Mouse (Mus musculus) lung, adult 2 months (tissue): ENCODE results near the gene Kdm5a. TPM values are rescaled to one million over a fixed set of nuclear protein-coding genes. Genes with fewer than 3 reads are reported as not detected.

Experiments used
- DNase-seq: peaks from one replicate; pipeline ENCODE4 v3.0.0; 2022
- H3K4me1 ChIP-seq: fragments of 200-500 bp; 2 replicates; pipeline ENCODE4 v1.6.1; 2011; ENCODE audit warnings: low read length; ENCODE audit not compliant: control insufficient read depth, insufficient read depth
- H3K4me3 ChIP-seq: fragments of 200-500 bp; replicated peaks from 2 replicates; pipeline ENCODE3; 2011; ENCODE audit warnings: low read depth, mild to moderate bottlenecking, control low read depth, low read length; ENCODE audit errors: extremely low read depth
- CTCF ChIP-seq: fragments of 200-500 bp; IDR thresholded peaks from 2 replicates; pipeline ENCODE4 v1.5.1; 2011; ENCODE audit warnings: mild to moderate bottlenecking, low read length, control low read depth; ENCODE audit not compliant: insufficient read depth
- POLR2A ChIP-seq: fragments of 200-500 bp; IDR thresholded peaks from 2 replicates; pipeline ENCODE4 v1.6.1; 2011; ENCODE audit warnings: low read depth, mild to moderate bottlenecking, control low read depth, low read length, borderline replicate concordance; ENCODE audit errors: extremely low read depth
- WGBS: fragments of 180-500 bp; shearing (Covaris S2); methylation state at CpG from one replicate; pipeline ENCODE4 v1.1.7; 2018; 5-methylcytosine and 5-hydroxymethylcytosine counted together
- polyA plus RNA-seq: library from polyadenylated mRNA; depleted of rRNA; stranded (reverse); fragments of >200 nt; gene quantifications from 2 replicates; pipeline ENCODE4 v1.2.3, GENCODE M21; 2012

Gene Kdm5a
- polyA plus RNA-seq, 1 experiment, result 5.8 TPM

DNA sequence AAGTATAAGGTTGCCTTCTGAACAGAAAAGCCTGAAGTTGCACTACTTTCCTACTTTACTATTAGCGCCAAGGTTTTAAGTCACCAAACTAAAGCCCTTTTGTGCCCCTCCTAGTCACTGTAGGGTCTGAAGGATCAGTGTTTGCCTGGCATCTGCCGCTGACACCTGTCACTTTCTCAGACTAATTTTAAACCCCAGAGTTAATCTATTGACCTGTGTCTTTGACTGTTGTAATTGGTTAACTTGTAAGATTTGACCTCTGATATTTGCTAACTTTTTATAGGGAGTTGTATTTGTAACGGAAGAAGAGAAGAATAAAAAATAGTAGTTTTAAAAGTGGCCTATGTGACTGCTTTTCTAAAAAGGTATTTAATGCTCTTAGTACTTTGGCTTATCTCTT lies 74.2 kb downstream of the Kdm5a start:
- Histone ChIP-seq H3K4me1 (no peaks in the 10 kb centered on the region), H3K4me3 (no peak overlapping the region)
- TF ChIP-seq POLR2A (no peak), CTCF (no peak)
- DNase-seq, result no peak
- 94% methylated on average over 3 of the region's 3 CpGs for WGBS

GRCm38 (mm10) chr6:120442171-120442749 lies 78.3 kb downstream of the Kdm5a start:
- no peak for TF ChIP-seq CTCF
- no peak for TF ChIP-seq POLR2A

GRCm38 (mm10) chr6:120443363-120444355 lies 79.7 kb downstream of the Kdm5a start:
- Histone ChIP-seq H3K4me1 (no peaks in the 10 kb centered on the region), H3K4me3 (no peak overlapping the region)
- WGBS, result 70% methylated on average over 14 of the region's 14 CpGs
- TF ChIP-seq CTCF, result no peak
- TF ChIP-seq POLR2A, result no peak
- DNase-seq, result no peak

More at GRCm38 (mm10) chr6:120442171-120442749, 78.3 kb downstream of the Kdm5a start:
- Histone ChIP-seq H3K4me3 (no peak overlapping the region), H3K4me1 (no peaks in the 10 kb centered on the region)
- DNase-seq, result no peak
- 72% methylated on average over 4 of the region's 4 CpGs for WGBS

DNA sequence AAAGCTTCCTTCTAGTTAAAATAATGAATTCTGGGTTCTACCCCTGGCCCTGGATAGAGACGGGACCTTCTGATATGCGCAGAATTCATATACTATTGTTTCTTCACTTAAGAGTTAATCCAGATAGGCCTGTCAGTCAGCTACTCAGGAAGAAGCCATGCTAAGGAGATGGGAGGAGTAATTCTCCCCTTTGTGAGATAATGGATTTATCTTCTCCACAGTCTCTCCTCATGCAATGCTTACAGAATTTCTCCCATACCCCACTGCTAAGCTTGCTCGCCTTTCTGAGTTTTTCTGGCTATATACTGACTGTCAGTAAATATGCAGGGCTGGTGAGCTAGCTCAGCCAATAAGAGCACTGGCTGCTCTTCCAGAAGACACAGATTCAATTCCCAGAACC lies 86.3 kb downstream of the Kdm5a start:
- no peak for DNase-seq
- H3K4me3 ChIP-seq, result no peak overlapping the region
- WGBS, result 84% methylated on average over 3 of the region's 3 CpGs
- H3K4me1 ChIP-seq, result no peaks in the 10 kb centered on the region
- TF ChIP-seq POLR2A (no peak), CTCF (no peak)

DNA sequence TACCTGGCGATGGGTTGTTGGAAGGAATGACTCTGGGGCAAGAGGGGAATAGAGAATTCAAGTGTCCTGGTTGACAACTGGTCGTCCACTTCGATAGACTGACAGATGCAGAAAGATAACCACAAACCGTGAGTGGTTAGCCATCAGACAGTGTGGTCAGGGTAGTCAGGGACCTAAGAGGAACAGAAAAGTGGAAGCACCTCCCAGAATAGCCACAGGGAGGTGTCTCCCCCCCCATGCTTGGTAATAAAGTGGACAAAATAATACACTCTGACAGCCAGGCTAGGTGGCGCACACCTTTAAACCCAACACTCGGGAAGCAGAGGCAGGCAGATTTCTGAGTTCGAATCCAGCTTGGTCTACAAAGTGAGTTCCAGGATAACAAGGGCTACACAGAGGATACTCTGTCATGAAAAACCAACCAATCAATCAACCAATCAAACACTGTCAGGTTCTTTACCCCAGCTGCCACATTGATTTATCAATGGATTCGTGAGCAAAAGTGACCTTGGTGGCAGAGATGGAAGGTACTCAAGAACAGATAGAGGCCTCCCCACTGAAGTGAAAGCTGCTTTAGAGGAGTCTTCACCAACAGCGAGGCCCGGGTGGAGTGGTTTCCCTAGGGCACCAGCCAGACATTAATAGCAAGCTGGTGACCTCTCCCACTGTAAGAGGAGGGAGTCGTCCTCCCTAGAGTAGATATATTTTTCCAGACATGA lies 88.6 kb downstream of the Kdm5a start:
- Histone ChIP-seq H3K4me3 (no peak overlapping the region), H3K4me1 (no peaks in the 10 kb centered on the region)
- 79% methylated on average over 11 of the region's 11 CpGs for WGBS
- no peak for DNase-seq
- no peak for TF ChIP-seq CTCF
- TF ChIP-seq POLR2A, result no peak

DNA sequence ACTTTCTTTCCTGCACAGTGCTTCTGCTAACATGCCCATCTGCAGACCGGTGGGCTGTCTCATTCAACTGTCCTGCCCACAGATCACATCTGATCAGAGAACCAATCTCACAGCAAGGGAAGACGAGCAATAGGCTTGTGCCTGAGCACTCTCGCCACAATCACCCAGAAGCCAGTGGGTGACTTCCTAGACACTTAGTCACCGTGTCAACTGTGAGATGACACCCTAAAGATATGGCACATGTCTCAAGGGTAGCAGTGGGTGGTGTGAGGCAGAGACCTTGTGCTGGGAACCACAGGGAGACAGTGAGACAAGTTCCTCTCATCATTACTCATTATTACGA lies 89.2 kb downstream of the Kdm5a start:
- no peak for DNase-seq
- no peaks in the 10 kb centered on the region for H3K4me1 ChIP-seq
- 73% methylated on average over 5 of the region's 5 CpGs for WGBS
- no peak overlapping the region for H3K4me3 ChIP-seq
- TF ChIP-seq POLR2A (no peak), CTCF (no peak)

DNA sequence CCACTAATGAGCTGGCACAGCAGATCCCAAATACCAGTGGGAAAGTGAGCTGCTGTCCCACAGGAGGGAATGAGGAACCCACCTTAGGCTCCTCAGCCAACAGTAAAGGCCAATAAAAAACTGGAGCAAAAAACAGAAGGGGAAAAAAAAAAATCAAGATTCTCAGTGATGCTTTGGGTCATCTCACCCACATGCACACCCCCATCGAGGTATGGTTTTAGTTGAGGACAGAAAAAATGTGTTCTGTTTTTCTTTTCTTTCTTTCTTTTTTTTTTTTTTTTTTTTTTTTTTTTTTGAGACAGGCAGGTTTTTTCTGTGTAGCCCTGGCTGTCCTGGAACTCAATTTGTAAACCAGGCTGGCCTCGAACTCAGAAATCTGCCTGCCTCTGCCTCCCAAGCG lies 89.6 kb downstream of the Kdm5a start:
- whole genome bisulfite sequencing, result 93% methylated on average over 3 of the region's 3 CpGs
- DNase-seq, result no peak
- TF ChIP-seq CTCF (no peak), POLR2A (no peak)
- H3K4me1 ChIP-seq, result no peaks in the 10 kb centered on the region
- no peak overlapping the region for H3K4me3 ChIP-seq

DNA sequence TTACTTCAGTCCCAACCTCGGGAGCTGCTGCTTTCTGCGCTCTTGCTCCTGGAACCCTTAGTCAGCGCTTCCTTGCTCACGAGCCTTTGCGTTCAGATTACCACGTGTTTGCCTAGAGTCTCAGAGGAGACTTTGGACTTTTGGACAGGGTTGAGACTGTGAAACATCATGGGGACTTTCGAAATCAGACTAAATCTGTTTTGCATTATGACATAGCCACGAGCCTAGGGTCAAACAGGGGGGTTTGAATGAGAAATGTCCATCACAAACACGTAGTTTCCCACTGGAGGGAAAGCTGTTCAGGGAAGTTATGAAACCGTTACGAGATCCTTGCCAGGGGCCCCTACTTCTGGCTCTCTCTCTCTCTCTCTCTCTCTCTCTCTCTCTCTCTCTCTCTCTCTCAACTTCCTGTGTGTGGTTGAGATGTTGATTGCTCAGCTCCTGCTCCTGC lies 90.7 kb downstream of the Kdm5a start:
- no peak for DNase-seq
- TF ChIP-seq CTCF, result no peak
- TF ChIP-seq POLR2A, result no peak
- WGBS, result 34% methylated on average over 11 of the region's 11 CpGs
- no peak overlapping the region for H3K4me3 ChIP-seq
- no peaks in the 10 kb centered on the region for H3K4me1 ChIP-seq

DNA sequence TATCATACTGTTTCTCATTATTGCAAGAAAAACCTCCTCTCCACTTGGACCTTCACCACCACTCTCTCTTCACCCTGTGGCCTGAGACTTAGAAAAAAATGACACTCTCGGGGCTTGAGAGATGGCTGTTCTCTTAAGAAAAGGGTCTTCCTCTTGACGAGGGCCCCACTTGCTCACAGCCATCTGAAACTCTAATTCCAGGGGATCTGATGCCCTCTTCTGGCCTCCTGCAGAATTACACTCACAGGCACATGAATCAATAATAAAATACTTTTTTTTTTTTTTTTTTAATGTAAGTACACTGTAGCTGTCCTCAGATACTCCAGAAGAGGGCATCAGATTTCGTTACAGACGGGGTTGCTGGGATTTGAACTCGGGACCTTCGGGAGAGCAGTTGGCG lies 93.2 kb downstream of the Kdm5a start:
- WGBS, result 64% methylated on average over 7 of the region's 7 CpGs
- no peaks in the 10 kb centered on the region for H3K4me1 ChIP-seq
- no peak for DNase-seq
- no peak for TF ChIP-seq CTCF
- no peak for TF ChIP-seq POLR2A
- H3K4me3 ChIP-seq, result no peak overlapping the region

- DNase-seq, result no peak
- 86% methylated on average over 5 of the region's 5 CpGs for WGBS
- TF ChIP-seq POLR2A (no peak), CTCF (no peak)
- Histone ChIP-seq H3K4me3 (no peak overlapping the region), H3K4me1 (no peaks in the 10 kb centered on the region)
Measured at GRCm38 (mm10) chr6:120457751-120458150, 93.8 kb downstream of the Kdm5a start.
